Mouse (Mus musculus): ENCODE data around the gene Kcnn4. TPM values are rescaled to one million over a fixed set of nuclear protein-coding genes. Genes with fewer than 3 reads are reported as not detected.

Kcnn4 gene
- polyA plus RNA-seq, 1 experiment from 2014 or later: 0.09 TPM

GRCm38 (mm10) chr7:24361001-24361400 is 9.1 kb upstream of the Kcnn4 start:
- Histone ChIP-seq H3K27me3 (replicated peaks; ENCODE audit: control insufficient read depth, insufficient read depth, low read length) (0 out of 2 replicates have a peak, but pooled peaks cover 3% of the 10 kb centered on the region), H3K4me3 (ENCODE audit: low read depth, low read length) (no peak overlapping the region), H3K9ac (ENCODE audit: low read length) (no peak overlapping the region), H3K36me3 (ENCODE audit: control insufficient read depth, insufficient read depth, low read length) (no peaks in the 10 kb centered on the region), H3K9me3 (replicated peaks; ENCODE audit: control insufficient read depth, low read length) (no peaks in the 10 kb centered on the region), H3K4me1 (ENCODE audit: control insufficient read depth, insufficient read depth, low read length) (no peaks in the 10 kb centered on the region), H3K4me2 (ENCODE audit: low read length) (no peak overlapping the region), H3K27ac (ENCODE audit: low read depth, low read length) (no peak overlapping the region)
- ATAC-seq: no peak
- WGBS: 66% methylated on average over 4 of the region's 4 CpGs
- DNase-seq (ENCODE audit: low spot score): no peak

GRCm38 (mm10) chr7:24363228-24363627 is 6.8 kb upstream of the Kcnn4 start:
- no peaks in the 10 kb centered on the region for H3K36me3 ChIP-seq (ENCODE audit: control insufficient read depth, insufficient read depth, low read length)
- no peaks in the 10 kb centered on the region for H3K9me3 ChIP-seq (replicated peaks; ENCODE audit: control insufficient read depth, low read length)
- 0 out of 2 replicates have a peak, but pooled peaks cover 3% of the 10 kb centered on the region for H3K27me3 ChIP-seq (replicated peaks; ENCODE audit: control insufficient read depth, insufficient read depth, low read length)
- ATAC-seq: no peak
- no peak overlapping the region for H3K4me3 ChIP-seq (ENCODE audit: low read depth, low read length)
- no peak overlapping the region for H3K4me2 ChIP-seq (ENCODE audit: low read length)
- no peaks in the 10 kb centered on the region for H3K4me1 ChIP-seq (ENCODE audit: control insufficient read depth, insufficient read depth, low read length)
- WGBS: 22% methylated on average over 7 of the region's 7 CpGs
- DNase-seq (ENCODE audit: low spot score): peak; percentile 32
- H3K27ac ChIP-seq (ENCODE audit: low read depth, low read length): no peak overlapping the region
- H3K9ac ChIP-seq (ENCODE audit: low read length): no peak overlapping the region

DNA sequence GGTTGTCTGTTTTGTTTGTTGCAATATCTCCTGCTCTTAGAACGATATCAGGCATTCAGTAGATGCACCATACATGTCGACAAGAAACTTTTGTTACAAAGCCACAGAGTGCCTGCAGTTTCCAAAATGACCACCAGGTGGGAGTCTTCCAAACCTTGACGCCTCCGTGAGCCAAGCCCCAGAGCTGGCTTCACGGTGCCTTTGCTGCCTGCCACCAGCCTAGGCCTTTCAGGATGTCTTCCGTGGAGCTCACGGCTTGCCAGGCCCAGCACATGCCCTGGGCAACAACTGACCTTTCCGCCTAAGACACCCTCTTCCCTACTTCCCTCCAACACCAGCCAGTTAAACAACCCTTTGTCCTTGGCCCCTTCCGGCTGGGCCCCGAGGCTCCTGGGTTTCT is 5.2 kb upstream of the Kcnn4 start:
- H3K4me1 ChIP-seq (ENCODE audit: control insufficient read depth, insufficient read depth, low read length): no peaks in the 10 kb centered on the region
- H3K4me2 ChIP-seq (ENCODE audit: low read length): no peak overlapping the region
- no peaks in the 10 kb centered on the region for H3K9me3 ChIP-seq (replicated peaks; ENCODE audit: control insufficient read depth, low read length)
- WGBS: 21% methylated on average over 10 of the region's 10 CpGs
- peak; percentile 85 for ATAC-seq
- H3K36me3 ChIP-seq (ENCODE audit: control insufficient read depth, insufficient read depth, low read length): no peaks in the 10 kb centered on the region
- no peak overlapping the region for H3K27ac ChIP-seq (ENCODE audit: low read depth, low read length)
- H3K9ac ChIP-seq (ENCODE audit: low read length): no peak overlapping the region
- H3K27me3 ChIP-seq (replicated peaks; ENCODE audit: control insufficient read depth, insufficient read depth, low read length): 0 out of 2 replicates have a peak, but pooled peaks cover 3% of the 10 kb centered on the region
- DNase-seq (ENCODE audit: low spot score): peak; percentile 93
- no peak overlapping the region for H3K4me3 ChIP-seq (ENCODE audit: low read depth, low read length)

DNA sequence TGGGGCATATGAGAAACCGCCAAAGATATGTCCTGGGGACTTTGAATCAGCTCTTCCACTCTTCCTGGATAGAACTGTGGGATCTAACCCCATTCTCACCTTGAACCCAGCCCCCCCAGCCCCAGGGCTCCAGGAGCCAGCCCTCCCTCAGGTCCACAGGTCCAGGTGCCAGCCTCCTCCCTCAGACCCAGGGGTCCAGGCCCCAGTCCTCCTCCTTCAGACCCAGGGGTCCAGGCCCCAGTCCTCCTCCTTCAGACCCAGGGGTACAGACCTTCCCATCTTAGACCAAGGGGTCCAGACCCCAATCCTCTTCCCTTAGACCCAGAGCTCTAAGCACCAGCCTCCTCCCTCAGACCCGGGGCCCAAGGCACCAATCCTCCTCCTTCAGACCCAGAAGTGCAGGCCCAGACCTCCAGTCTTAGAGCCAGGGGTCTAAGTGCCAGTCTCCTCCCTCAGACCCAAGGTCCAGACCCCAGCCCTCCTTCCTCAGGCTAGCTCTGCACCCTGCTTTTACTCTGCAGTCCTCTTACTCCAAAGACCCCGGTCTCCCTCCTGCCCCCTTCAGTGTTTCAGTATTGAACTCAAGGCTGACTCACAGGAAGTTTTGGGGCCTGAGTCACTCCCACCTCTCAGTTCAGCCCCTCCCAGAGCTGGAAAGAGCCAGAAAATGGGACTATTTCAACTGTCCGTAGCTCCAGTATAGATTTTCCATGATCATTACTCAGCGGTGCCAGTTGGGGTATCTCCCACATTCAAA is 4.6 kb upstream of the Kcnn4 start:
- Histone ChIP-seq H3K27me3 (replicated peaks; ENCODE audit: control insufficient read depth, insufficient read depth, low read length) (0 out of 2 replicates have a peak, but pooled peaks cover 3% of the 10 kb centered on the region), H3K36me3 (ENCODE audit: control insufficient read depth, insufficient read depth, low read length) (no peaks in the 10 kb centered on the region), H3K9me3 (replicated peaks; ENCODE audit: control insufficient read depth, low read length) (no peaks in the 10 kb centered on the region), H3K9ac (ENCODE audit: low read length) (no peak overlapping the region), H3K27ac (ENCODE audit: low read depth, low read length) (no peak overlapping the region), H3K4me1 (ENCODE audit: control insufficient read depth, insufficient read depth, low read length) (no peaks in the 10 kb centered on the region), H3K4me3 (ENCODE audit: low read depth, low read length) (no peak overlapping the region), H3K4me2 (ENCODE audit: low read length) (no peak overlapping the region)
- WGBS: 75% methylated on average over 5 of the region's 5 CpGs
- peak; percentile 22; the same call in 1 of the 2 replicates for ATAC-seq
- DNase-seq (ENCODE audit: low spot score): no peak

DNA sequence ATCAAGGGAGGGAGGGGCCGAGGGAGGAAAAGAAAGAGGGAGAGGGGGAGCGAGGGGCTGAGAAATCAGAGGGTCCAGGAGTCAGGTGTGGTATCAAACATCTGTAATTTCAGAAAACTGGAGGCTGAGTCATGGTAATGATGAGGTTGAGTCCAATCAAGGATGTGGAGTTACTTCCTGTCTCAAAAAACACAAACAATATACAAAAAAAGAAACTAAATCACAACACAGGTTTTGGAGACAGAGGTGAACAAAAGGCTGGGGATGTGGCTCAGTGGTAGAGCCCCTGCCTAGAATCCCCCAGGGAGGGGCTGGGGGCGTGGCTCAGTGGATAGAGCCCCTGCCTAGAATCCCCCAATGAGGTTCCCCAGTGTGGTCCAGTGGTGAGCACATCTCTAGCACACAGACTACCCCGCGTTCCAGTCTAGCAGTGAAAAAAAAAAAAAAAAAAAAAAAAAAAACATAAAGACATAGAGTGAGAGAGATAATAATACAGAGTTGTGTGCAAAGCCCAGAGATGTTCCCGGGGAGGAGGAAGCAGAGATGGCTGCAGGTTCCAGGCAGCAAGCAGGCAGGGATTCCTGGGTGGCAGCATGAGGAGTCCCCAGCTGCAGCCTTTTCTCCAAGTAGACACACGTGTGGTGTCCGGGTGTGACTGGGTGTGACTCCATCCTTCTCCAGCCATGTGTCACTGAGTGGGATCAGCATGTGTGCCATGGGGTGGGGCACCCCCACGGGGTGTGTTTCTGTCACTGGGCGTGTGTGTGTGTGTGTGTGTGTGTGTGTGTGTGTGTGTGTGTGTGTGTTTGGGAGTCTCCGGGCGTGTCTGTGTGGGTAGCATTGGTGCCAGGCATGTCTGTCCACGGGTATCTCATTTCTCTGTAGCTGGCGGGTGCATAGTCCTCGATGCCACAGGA is 3.1 kb upstream of the Kcnn4 start:
- Histone ChIP-seq H3K36me3 (ENCODE audit: control insufficient read depth, insufficient read depth, low read length) (no peaks in the 10 kb centered on the region), H3K9me3 (replicated peaks; ENCODE audit: control insufficient read depth, low read length) (no peaks in the 10 kb centered on the region)
- no peak for ATAC-seq

DNA sequence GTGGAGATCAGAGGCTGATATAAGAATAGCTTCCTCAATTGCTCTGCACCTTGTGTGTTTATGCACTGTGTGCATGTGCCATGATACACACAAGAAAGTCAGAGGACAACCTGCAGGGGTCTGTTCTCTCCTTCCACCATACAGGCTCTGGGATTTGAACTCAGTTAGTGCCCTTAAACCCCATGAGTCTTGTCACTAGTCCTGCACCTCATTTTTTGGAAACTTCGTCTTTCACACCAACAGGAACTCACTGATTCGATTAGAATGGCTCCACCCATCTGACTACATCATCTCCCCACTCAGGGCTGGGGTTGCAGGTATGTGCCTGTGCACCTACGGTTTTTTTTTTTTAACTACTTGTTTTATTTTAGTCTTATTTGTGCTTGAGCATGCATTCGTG is 1.8 kb upstream of the Kcnn4 start:
- Histone ChIP-seq H3K4me3 (ENCODE audit: low read depth, low read length) (no peak overlapping the region), H3K9me3 (replicated peaks; ENCODE audit: control insufficient read depth, low read length) (no peaks in the 10 kb centered on the region), H3K4me2 (ENCODE audit: low read length) (no peak overlapping the region), H3K9ac (ENCODE audit: low read length) (no peak overlapping the region), H3K27ac (ENCODE audit: low read depth, low read length) (no peak overlapping the region), H3K4me1 (ENCODE audit: control insufficient read depth, insufficient read depth, low read length) (0 out of 2 replicates have a peak, but pooled peaks cover 1% of the 10 kb centered on the region), H3K27me3 (replicated peaks; ENCODE audit: control insufficient read depth, insufficient read depth, low read length) (0 out of 2 replicates have a peak, but pooled peaks cover 3% of the 10 kb centered on the region), H3K36me3 (ENCODE audit: control insufficient read depth, insufficient read depth, low read length) (no peaks in the 10 kb centered on the region)
- DNase-seq (ENCODE audit: low spot score) (no peak), ATAC-seq (no peak)
- whole genome bisulfite sequencing: 68% methylated on average over 4 of the region's 4 CpGs

More for the DNA sequence above, 3.1 kb upstream of the Kcnn4 start:
- no peak for DNase-seq (ENCODE audit: low spot score)
- Histone ChIP-seq H3K4me2 (ENCODE audit: low read length) (no peak overlapping the region), H3K4me3 (ENCODE audit: low read depth, low read length) (no peak overlapping the region), H3K9ac (ENCODE audit: low read length) (no peak overlapping the region), H3K27me3 (replicated peaks; ENCODE audit: control insufficient read depth, insufficient read depth, low read length) (0 out of 2 replicates have a peak, but pooled peaks cover 3% of the 10 kb centered on the region), H3K4me1 (ENCODE audit: control insufficient read depth, insufficient read depth, low read length) (no peaks in the 10 kb centered on the region), H3K27ac (ENCODE audit: low read depth, low read length) (no peak overlapping the region)
- 82% methylated on average over 15 of the region's 15 CpGs for WGBS

GRCm38 (mm10) chr7:24368946-24369345 is 1.1 kb upstream of the Kcnn4 start:
- DNase-seq (ENCODE audit: low spot score): no peak
- Histone ChIP-seq H3K9ac (ENCODE audit: low read length) (no peak overlapping the region), H3K9me3 (replicated peaks; ENCODE audit: control insufficient read depth, low read length) (no peaks in the 10 kb centered on the region), H3K4me1 (ENCODE audit: control insufficient read depth, insufficient read depth, low read length) (peaks cover 6% of the 10 kb centered on the region; the same call in 1 of the 2 replicates), H3K27ac (ENCODE audit: low read depth, low read length) (no peak overlapping the region), H3K4me2 (ENCODE audit: low read length) (no peak overlapping the region), H3K27me3 (replicated peaks; ENCODE audit: control insufficient read depth, insufficient read depth, low read length) (0 out of 2 replicates have a peak, but pooled peaks cover 3% of the 10 kb centered on the region), H3K36me3 (ENCODE audit: control insufficient read depth, insufficient read depth, low read length) (no peaks in the 10 kb centered on the region), H3K4me3 (ENCODE audit: low read depth, low read length) (no peak overlapping the region)
- ATAC-seq: no peak
- 87% methylated on average over 7 of the region's 7 CpGs for WGBS

DNA sequence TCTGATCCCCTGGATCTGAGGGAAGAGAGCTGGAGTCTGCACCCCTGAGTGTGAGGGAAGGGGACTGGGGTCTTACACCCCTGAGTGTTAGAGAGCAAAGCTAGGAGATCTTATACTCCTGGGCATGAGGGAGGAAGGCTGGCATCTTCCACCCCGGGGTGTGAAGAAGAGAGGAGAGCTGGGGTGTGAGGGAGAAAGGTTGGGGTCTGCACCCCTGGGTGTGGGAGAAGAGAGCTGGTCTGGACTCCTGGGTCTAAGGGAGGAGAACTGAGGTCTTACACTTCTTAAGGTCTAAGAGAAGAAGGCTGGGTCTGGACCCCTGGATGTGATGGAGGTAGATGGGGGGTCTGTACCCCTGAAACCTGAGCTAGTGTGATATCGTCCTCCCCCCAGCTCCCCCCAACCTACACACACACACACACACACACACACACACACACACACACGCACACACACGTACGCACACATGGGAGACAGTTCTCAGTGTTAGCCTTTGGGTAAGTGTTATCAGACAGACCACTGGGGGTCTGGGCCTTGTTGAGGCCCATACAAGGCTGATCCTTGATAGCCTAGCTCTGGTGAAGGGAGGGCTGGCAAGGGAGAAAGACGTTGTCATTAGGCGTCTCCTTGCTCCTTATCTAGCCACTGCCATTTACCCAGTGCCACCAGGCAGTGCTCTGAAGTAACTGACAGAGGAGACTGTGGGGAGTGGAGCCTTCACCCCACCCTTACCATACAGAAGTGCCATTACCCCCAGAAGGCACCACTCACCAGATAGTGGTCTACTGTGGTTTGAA is 1.1 kb downstream of the Kcnn4 start:
- no peak overlapping the region for H3K4me3 ChIP-seq (ENCODE audit: low read depth, low read length)
- H3K4me2 ChIP-seq (ENCODE audit: low read length): no peak overlapping the region
- 81% methylated on average over 7 of the region's 7 CpGs for WGBS
- no peak overlapping the region for H3K27ac ChIP-seq (ENCODE audit: low read depth, low read length)
- no peaks in the 10 kb centered on the region for H3K9me3 ChIP-seq (replicated peaks; ENCODE audit: control insufficient read depth, low read length)
- H3K27me3 ChIP-seq (replicated peaks; ENCODE audit: control insufficient read depth, insufficient read depth, low read length): no peaks in the 10 kb centered on the region
- H3K36me3 ChIP-seq (ENCODE audit: control insufficient read depth, insufficient read depth, low read length): no peaks in the 10 kb centered on the region
- no peak for ATAC-seq
- peaks cover 6% of the 10 kb centered on the region; the same call in 1 of the 2 replicates for H3K4me1 ChIP-seq (ENCODE audit: control insufficient read depth, insufficient read depth, low read length)
- H3K9ac ChIP-seq (ENCODE audit: low read length): no peak overlapping the region
- no peak for DNase-seq (ENCODE audit: low spot score)
